Mouse (Mus musculus): Measurements from ENCODE around the gene Cdk5rap1.
"Not testable (repeated sequence)": the region's sequence is repeated elsewhere in the genome, so short reads cannot be mapped to it uniquely, and the experiment has no call there.

Gene Cdk5rap1

DNA sequence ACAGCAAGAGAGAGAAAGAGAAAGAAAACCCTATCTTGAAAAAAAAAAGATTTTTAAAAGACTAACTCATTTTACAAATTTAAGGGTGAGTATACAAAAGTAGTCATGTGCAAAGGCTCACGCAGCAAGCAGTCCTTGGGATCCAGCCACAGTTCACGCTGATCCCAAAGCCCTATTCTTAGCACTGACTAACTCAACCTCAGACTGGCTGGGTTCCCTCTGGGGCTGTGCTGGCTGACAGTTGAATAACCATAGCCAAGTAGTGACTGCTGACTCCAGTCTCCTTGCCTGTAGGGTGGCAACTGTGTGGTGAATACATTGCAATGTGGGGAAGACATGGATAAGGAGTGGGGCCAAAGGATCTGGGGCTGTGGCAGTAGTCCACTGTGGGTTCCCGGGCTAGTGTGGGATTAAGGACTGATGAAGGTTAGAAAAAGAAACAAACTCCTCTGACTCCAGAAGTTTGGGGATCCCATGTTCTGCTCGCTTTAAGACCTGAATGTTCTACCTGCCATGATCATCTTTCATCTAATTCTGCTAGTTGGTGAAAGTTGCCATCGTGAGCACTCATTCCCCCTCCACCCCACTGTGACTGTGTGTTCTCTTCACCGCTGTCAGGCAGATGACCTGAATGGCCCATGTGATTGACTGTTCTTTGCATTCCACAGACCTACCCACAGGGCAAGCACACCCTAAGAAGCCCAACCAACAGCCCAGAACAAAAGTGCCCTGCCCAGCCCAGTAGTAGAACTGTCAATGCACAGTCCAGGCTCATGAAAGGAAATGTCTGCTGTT is 2.2 kb upstream of the Cdk5rap1 start:
- in situ Hi-C loops (cut with MboI, MseI) = loop anchor here (5.0 kb wide), 1 partner anchor 163 kb away; no protein-coding TSS in a partner anchor

DNA sequence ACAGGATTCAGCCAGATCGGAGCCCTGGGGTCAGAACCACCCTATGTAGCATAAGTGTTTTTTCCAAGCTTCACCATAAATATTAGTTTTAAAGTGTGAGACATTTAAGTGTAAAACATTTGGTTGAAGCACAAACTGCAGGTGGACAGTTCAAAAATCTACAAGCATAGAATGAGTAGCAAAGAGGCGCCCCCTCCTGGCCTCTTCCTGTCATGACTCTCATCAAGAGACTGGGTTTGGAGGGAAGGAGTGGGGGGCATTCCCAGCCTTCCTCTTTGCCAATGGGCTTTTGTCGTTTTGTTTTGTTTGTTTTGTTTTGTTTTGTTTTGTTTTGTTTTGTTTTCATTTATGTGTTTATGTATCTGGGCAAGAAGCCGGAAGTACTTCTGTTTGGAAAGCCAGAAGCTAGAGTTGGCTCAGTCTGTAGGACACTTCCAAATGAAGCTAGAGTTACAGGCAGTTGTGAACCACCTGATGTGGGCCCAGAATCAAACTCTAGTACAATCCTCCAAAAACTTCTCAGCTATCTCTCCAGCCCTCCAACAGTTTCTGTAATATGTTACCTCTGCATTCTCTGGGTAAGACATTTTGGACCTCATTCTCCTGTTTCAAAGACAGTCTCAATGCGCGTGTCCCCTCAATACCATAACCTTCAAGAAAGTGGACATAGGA is 1.3 kb upstream of the Cdk5rap1 start:
- in situ Hi-C loops (cut with MboI, MseI) = no loop called here

DNA sequence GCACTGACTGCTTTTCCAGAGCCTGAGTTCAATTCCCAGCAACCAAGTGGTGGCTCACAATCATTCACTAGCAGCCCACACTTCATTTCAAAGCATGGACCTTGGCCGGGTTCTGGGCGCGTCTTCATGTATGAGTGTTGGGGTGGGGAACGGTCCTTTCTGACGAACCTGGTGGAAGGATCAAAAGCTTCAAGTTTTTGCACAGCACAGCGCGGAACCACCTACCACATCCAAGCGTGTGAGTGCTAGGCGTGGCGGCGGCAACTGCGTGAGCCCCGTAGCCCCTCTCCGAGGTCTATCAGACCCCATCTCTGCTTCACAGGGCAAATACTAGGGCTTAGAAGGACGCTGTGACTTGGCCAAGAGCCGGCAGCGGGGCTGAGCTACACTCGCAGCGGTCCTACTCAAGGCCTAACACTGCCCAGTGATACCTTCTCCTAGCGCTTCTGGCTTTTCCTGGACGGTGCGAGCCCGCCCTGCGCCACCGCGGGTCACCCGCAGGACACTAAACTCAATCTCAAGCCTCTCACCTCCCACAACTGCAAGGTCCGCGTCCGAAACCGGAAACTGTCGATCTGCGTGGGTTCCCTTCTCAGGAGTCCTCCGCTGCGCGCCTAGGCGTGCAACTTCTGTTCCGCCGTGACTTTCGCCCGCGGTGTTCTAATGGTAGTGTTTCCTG is 520 bp downstream of the Cdk5rap1 start:
- in situ Hi-C loops (cut with MboI, MseI) = no loop called here

DNA sequence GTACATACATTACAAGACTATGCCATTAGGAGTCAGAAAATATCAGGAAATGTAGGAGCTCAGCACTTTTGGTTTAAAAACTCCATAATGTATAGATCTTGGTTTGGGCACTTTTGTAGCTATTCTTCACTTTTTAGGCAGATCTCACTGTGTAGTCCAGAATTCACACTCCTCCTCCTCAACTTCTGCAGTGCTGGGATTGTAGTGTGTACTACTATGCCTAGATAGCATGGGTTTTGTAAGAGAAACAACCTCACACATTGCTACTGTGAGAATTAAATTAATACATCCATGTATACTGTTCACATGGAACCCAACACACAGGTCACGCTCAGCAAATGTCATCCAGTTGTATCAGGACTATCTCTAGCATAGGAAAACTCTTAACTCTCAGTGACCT is 5.3 kb downstream of the Cdk5rap1 start:
- in situ Hi-C loops (cut with MboI, MseI) = no loop called here

DNA sequence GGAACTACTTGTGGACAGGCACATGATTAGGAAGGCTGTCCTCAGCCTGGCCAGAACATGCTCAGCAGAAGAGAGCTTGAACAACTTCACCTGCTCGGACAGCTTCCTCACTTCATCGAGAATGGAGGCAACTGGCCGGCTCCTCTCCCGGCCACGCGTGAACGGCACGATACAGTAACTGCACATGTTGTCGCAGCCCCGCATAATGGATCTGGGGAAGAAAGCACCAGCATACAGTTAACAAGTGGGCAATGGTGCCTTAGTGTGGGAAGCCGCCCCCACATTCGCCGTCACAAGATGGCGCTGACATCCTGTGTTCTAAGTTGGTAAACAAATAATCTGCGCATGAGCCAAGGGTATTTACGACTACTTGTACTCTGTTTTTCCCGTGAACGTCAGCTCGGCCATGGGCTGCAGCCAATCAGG is 18.8 kb downstream of the Cdk5rap1 start:
- in situ Hi-C loops (cut with MboI, MseI) = not testable (repeated sequence)

DNA sequence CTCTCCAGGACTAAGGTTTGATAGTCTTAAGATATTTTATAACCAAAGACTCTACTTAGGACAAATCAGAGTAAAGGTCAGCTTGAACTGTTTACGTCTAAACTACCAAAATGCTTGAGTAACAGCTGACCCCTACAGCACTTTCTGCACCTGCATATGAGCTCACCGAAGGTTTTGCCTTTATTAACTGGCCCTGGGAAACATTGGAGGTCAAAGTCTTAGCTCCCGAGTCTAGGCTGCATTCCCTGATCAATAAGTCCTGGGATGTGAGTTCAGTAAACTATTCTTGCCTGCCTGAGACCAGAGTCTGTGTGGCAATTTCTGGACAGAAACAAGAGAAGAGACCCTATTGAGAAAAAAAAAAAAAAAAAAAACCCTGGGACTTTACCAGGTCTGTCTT is 24.7 kb downstream of the Cdk5rap1 start:
- in situ Hi-C loops (cut with MboI, MseI) = no loop called here

DNA sequence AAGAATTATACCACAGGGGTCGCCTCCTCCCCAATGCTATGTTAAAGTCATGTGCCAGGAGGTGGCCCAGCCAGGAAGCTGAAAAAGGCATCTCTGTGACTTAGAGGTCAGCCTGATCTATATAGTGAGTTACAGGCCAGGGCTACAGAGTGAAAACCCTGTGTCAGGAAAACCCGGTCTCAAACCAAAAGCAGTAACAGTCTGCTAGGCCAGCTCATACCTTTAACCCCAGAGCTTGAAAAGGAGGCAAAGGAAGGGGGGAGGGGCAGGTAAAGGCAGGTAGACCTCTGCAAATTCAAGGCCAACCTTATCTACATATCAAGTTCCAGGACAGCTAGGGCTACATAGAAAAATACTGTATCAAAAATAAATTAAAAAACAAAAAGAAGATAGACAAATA is 33.5 kb downstream of the Cdk5rap1 start:
- in situ Hi-C loops (cut with MboI, MseI) = no loop called here

DNA sequence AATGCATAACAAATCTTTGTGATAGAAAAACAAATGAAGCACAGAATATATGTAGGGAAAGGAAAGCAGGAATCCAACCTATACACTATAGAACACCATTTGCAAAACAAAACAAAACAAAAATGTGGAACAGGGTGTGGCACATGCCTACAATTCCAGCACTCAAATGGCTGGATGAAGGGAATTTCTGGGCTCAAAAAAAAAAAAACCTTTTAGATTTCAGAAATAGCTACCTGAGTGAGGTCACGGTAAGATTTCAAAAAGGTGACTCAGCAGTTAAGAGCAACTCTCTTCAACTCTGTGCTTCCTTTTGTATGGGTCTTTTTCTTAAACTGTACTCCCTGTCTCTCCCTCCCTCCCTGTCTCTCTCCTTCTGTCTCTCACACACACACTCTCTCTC is 34.6 kb downstream of the Cdk5rap1 start:
- in situ Hi-C loops (cut with MboI, MseI) = no loop called here

DNA sequence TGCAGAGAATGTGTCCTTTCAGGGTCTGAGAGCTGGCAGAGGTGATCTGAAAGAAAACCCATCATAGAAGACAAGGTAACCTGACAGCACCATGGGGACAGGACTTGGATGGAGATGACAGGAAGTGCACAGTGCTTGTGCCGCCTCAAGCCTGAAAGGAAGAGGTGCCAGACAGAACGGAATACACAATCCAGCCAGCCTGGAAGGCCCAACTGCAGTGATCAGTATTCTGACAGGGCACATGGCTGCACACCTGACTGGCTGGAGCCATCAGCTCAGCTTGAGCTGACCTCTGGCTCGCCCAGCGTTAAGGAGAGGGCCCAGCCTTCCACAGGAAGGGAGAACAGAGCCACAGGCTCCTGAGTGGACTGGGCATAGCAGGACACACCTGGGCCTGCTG is 37.2 kb downstream of the Cdk5rap1 start:
- in situ Hi-C loops (cut with MboI, MseI) = no loop called here

DNA sequence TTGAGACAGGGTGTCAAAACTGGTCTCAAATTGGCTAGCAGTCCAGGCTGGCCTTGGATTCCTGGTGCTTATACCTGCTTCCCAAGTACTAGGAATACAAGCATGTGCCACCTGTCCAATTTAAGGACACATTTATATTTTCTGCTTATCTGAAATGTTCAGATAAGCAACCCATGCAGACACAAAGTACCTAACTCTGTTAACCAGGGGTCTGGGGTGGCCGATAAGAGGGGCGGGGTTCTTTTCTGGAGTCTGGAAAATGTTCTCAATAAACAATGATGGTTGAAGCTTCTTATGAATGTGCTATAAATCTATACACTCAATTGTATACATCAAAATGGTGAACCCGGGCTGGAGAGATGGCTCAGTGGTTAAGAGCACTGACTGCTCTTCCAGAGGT is 46.0 kb downstream of the Cdk5rap1 start:
- in situ Hi-C loops (cut with MboI, MseI) = no loop called here

DNA sequence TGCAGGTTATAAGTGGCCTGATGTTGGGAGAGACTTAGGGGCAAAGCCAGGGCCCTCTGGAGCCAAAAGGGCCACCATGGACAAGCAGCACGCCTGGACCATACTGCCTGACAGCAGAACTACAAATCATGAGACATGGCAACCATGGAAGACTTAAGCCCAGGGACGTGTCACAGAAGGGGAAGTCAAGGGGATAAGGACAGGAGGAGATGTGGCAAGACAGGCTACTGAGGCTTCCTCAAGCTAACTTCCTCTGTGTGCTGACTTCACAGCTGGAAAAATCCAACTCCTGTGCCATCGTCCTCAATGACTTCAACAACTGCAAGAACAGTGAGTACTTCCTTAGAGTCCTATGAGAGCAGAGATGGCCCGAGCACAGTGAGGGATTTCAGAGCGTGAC is 59.0 kb downstream of the Cdk5rap1 start:
- in situ Hi-C loops (cut with MboI, MseI) = not testable (repeated sequence)

DNA sequence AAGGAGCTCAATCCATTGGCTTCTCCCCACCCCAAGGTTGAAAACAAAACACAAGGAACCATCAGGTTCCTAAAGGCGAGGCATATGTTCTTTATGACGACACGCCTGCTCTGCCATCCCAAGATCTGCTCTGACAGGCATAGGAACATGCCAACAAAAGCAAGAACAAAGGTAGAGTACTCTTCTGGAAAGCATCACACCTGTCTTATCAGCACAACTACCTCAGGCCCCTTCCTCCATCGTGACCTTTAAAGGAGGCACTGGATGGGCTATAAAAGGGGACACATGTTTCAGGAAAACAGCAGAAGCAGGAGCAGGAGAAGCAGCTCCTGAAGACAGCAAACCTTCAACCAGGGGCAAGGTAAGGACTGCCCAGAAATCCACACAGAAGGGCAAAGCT is 65.9 kb downstream of the Cdk5rap1 start, which contains the start of gene Bpifb9b:
Gene Bpifb9b, plus strand, starts transcription at position 301 of the 400 bp plus-strand sequence.
- in situ Hi-C loops (cut with MboI, MseI) = loop anchor here (5.0 kb wide), 1 partner anchor 50 kb away; the partner anchor contains the start of gene Bpifb9a

DNA sequence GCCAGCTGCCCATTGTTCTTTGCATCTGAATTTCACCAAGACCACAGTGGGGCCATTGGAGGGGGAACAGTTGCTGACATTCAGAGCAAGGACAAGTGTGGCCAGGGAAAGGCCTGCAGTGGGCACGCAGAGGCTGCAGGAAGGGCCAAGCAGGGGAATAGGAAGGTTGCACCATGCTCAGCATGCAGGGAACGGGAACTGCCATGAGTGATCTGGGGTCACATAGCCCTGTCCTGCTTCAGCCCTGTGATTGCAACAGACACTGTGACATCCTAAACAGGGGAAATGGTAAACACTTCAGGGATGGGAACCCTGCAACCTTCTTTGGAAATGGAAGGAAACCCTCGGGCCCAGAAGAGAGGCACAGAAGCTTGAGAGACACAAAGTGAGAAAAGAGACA is 68.2 kb downstream of the Cdk5rap1 start:
- in situ Hi-C loops (cut with MboI, MseI) = loop anchor here (5.0 kb wide), 1 partner anchor 47 kb away; the partner anchor contains the start of gene Bpifb9a

DNA sequence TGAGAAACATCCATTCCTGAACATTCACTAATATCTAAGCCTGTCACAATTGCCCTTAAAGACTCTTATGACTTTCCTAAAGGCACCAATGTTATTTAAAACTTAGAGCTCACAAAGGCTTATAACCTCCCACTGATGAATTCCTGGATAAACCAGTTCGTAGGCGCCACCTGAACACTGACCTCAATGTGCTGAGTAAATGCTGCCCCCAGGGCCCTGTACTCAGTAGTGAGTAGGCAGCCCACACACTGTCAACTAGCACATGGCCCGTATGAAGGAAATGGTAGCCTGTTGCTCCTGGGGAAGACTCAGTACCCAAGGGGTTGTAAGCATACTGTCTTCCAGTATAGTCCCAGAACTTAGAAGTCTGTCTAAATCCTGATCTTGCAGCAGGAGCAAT is 71.0 kb downstream of the Cdk5rap1 start:
- in situ Hi-C loops (cut with MboI, MseI) = no loop called here

DNA sequence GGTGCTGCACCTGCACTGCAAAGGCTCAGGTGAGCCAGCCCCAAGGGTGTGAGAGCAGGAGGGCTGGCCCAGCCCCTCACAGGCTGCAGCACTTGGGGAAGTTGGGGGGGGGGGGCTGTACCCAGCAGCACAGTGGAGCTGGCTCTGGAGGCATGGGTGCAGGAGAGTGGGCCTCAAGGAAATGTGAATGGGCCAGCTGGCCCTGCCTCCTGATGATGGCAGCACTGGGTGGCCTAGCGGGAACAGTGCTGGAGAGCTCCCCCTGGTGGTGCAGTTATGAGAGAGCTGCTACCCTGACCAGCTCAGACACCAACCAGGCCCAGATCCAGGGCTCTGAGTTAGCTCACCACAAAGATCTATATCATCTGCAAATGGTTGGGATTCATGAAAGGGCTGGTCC is 72.3 kb downstream of the Cdk5rap1 start:
- in situ Hi-C loops (cut with MboI, MseI) = no loop called here

DNA sequence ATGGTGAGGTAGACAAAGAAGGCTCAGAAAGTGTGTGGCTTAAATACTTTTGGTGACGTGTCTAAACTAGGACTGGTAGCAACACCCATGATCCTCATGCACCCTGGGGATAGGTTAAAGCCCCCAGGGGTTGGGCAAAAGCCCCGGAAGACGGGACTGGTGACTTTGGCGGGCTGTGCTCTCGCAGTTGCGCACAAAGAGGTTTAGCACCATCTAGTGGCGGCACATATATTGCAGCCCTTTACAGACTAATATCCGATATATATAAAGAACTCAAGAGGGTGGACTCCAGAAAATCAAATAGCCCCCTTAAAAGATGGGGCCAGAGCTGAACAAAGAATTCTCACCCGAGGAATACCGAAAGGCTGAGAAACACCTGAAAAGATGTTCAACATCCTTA is 78.1 kb downstream of the Cdk5rap1 start:
- in situ Hi-C loops (cut with MboI, MseI) = loop anchor here (5.0 kb wide), 1 partner anchor 77 kb away; no protein-coding TSS in a partner anchor

DNA sequence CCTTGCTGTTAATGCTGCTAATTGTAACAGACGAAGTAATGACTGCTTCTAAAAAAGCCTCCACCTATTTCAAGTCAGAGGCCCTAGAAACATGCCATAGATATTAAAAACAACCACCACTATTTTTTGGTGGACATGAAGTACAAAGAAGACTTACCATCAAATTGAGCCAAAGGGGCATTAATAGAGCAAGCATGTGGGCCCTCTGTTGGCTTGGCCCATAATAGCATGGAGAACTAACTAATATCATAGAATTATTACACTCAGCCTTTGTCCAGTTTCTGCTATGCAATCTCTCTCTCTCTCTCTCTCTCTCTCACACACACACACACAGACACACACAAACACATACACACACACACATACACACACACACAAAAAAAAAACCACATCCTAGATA is 80.0 kb downstream of the Cdk5rap1 start:
- in situ Hi-C loops (cut with MboI, MseI) = loop anchor here (5.0 kb wide), 1 partner anchor 76 kb away; no protein-coding TSS in a partner anchor

DNA sequence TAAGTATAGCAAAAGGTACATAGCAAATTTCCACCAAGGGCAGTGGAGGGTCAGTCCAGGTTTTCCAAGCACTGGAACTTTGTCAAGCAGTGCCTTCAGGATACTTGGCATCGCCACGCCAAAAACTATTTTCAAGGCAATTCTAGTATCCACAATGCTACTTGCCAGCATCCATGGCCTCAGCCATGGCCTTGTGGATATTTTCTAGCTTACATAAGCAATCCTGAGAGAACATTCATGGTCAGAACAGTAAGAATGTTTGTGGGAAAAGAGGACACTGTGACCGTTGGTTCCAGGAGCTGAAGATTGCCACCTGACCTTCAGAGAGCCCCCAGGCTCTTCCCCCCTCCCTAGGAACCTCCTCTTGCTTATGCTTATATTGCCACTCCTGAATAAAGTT is 80.9 kb downstream of the Cdk5rap1 start:
- in situ Hi-C loops (cut with MboI, MseI) = loop anchor here (5.0 kb wide), 1 partner anchor 75 kb away; no protein-coding TSS in a partner anchor
